Mouse (Mus musculus) heart, adult 8-10 months (tissue): ENCODE measurements around the gene Magi2. TPM values are rescaled to one million over a fixed set of nuclear protein-coding genes. Genes with fewer than 3 reads are reported as not detected.

ENCODE experiments used
- DNase-seq: peaks from one replicate; pipeline ENCODE4 v3.0.0; 2022; ENCODE audit warnings: low spot score
- total RNA-seq, 4 experiments: library from RNA; stranded (reverse); gene quantifications; 2 replicates each; pipeline ENCODE4 v1.2.4; 2022

Magi2 gene
- total RNA-seq, 4 experiments from 2014 or later: 9.1 to 11.6 (median 9.6) TPM

DNA sequence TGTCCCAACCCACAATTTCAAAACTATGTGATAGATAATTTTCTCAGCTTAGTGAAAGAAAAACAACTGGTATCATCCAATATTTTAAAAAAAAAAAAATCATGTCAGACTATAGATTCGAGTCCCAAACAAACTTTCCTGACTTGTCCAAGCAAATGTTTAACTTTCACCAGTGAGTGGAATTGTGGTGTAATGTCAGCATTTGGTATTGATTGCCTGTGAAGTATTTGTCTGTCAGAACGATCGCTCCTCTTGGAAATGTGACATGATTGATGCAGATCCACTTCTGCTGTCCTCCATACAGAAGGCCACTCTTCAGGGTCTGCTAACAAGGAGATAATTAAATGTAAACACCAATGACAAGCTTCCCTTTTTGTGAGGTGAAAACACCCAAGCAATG is 1362.9 kb downstream of the Magi2 start:
- DNase-seq: no peak

DNA sequence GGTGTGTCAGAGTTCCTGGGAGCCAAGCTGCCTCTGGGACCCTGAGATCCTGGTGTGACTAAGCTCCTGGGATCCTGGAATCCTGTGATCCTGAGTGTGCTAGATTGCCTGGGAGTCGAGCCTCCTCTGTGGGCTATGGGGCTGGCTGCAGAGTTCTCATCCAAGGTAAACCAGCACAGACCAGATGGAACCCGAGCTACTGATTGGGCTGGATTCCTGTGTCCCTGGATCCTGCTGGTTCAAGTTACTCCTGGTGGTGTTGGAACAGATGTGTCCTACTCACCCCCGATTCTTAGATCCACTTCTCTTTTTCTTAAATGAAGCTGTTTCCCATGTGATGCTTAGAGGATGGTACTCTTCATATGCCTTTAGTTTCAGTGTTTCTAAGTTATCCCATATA is 1371.4 kb downstream of the Magi2 start:
- no peak for DNase-seq

DNA sequence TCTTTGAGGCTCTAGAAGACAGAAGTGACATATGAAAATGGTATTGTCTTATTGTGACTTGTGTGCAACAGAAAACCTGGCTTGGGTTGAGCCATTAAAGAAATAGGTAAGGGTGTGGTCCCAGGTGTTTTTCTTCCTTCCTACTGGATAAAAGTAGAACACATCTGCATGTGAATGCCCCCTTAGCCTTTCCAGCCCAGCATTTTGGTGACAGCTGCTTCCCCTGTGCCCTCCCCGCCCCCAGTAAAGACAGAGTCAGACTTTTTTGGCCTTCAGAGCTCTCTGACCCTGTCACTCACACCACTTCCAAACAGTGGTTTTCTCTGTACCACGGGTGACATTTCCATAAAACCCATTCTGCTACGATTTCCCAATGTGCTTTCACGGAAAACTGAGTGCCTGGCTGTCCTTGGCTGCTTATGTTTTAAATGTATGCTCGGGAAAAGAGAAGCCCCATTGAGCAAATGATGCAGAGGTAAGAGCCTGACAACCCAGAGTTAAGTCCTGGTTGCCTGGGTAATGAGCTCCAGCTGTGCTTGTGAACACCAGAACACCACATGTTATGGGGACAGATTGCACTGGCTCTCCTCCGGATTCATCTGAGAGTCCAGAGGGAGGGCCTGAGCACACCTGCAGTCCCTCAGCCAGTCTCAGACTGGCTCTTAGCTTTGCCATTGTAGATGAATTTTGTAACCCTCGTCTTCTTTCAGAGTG is 1377.1 kb downstream of the Magi2 start:
- no peak for DNase-seq

DNA sequence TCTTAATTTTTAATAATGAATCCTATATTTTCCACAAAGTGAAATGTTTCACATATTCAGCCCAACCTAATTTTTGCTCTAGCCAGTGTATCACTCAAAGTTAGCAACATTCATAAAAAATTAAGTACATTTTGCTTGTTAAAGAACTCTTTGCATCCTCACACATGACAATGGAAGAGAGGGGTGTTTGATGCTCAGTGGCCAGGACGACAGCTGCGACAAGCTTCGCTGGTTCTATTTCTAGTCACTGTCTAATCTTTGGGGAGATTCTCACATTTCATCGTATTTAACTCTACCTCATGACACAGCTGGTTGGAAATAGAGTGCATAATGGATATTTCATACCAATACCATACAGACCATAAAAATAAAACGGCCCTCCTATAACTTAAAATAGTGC is 1379.7 kb downstream of the Magi2 start:
- DNase-seq: no peak

DNA sequence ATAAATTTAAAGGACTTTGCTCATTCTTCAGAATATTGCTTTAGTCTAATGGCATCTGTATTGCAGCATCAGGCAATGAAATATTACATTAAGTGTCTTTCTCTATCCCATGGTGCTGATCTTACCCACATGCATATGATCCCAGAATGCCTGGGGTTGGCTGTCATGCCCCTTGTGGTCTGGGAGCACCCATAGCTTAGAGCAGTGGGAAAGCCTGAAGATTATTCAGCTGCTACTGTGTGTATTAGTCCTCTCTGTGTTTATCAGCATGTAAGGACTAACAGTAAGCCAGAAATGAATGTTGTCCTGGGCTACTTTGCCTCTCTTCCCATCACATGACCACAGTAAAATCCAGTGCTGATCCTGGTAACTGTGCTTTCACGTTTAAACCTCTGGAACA is 1380.7 kb downstream of the Magi2 start:
- no peak for DNase-seq

DNA sequence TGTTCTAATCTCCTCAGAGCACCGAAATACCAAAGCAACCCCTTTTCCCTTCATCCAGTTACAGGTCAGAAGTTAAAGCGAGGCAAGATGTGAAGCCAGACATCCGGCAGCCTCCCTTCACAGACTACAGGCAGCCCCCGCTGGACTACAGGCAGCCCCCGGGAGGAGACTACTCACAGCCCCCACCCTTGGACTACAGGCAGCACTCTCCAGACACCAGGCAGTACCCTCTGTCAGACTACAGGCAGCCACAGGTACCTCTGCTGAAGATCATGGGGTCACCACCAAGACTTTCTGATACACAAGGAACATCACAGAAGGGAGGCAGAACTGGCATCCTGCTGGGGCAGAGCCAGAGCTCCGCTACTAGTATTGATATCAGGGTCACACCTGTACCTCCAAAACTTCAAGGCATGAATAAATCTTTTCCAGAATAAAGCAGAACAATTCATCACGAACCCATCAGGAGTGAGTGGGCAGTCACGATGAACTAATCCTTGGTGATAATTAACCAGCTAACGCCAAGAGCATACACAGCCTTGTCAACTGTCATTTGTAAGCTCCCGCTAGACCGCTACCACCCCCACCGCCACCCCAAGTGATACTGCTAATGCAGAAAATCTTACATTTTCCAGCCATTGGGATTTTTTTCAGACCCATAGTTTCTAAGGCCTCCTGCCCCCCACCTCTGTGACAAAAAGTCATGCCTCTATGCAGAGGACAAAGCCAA is 1382.5 kb downstream of the Magi2 start:
- no peak for DNase-seq

DNA sequence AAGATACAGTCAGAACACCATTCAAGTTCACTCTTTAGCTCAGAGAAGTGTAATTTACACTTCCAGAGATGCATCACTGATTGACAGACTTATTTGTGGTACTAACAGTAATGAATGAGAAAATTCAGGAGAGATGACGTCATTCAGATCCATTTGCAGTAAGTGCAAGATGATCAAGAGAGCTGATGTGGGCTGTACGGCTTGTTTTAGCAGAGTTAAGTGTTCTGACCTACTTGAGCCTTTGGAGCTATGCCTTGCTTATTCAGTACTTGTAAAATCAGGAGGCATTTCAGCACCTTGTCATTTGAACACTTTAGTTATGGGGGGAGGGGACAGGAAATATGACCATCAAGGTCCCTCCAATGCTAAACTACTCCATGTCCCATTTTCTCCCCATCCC is 1383.8 kb downstream of the Magi2 start:
- DNase-seq: no peak

DNA sequence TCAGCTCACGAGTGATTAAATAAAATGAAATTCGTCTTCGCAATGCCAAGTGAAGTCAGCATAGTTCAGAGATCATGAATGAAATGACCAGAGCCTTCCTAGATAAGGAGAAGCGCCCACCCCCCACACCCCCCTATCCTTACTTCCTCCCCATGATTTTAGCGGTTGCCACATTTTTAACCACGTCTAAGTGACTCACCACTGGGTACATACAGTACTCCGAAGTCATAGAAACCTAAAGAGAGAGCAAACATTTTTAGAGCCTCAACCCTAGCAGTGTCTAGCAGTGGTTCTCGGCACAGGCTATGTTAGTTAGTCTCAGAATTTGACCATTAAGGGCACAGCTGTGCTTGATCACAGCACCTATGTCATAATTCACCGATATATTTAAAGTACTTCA is 1385.8 kb downstream of the Magi2 start:
- DNase-seq: no peak

DNA sequence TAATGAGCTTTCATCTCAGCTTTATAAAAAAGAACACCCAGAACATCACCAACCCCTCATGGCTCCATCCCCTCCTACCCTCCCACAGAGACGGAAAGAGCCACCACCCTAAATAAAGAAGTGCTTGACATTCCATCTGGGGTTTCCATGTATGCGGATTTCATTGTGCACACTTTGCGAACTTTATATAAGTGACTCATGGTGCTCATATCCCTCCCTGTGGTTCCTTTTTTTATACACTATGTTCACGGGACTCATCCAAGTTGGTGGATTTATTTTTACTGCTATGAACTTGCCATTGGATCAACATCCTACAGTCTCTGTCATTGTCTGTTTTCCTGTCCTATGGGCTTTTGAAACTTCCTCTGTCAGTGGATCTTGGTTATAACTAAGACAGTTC is 1388.1 kb downstream of the Magi2 start:
- no peak for DNase-seq

DNA sequence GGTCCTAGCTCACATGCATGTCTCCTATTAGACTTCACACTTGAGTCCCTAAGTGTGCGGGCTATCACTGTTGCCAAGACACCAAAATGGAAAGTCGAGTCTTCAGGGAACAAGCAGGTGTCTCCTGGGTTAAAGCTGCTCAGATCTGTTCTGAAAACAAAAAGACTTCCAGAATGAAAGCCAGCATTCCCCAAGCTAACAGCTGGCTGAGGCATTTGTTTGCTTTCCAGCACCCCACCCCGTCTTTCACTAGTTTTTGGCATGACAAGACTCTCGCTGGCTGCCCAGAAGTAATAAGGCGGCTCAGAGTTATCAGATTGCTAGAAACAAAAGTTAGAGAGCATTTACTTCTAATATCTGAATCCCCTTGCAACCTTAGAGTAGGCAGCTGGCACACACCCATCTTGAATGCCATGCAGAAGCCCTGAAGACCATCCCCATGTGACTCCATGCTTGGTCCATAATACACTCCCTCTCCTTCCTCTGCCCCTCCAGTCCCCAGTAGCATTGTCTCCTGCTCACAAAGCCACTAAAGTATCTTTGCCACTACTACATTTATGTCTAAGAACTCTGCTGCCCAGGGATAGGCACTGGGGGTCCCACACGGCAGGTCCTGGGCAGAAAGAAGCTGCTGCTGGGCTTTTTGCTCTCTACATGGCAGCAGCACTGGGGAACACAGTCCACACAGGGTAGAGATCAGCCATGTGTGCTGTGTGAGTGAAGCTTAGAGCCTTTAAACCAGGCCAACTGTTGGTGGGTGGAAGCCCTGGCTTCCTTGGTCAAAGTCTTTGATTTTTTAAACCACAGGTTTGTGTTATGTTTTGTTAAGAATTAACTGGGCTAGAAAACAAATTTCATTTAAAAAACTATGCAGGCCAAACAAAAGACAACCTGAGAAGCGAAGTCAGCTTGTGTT is 1394.0 kb downstream of the Magi2 start:
- no peak for DNase-seq

DNA sequence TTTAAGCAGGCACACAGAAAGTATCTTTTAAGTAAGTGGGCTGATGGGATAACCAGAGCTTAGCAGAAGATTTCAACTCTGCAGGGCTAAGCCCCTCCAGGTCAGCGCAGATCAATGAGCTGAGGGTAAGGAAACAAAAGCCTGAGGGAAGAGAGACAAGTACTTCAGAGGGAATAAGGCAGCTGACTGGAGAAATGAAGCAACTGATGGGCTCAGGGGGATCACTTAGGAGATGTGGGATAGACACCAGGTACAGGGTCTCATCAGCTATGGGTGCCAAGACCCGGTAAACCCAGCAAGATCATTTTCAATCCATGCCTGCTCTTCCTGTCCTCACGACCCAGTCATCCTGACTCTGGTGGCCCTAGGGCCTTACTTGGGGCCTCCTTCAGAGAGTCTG is 1395.6 kb downstream of the Magi2 start:
- DNase-seq: no peak

DNA sequence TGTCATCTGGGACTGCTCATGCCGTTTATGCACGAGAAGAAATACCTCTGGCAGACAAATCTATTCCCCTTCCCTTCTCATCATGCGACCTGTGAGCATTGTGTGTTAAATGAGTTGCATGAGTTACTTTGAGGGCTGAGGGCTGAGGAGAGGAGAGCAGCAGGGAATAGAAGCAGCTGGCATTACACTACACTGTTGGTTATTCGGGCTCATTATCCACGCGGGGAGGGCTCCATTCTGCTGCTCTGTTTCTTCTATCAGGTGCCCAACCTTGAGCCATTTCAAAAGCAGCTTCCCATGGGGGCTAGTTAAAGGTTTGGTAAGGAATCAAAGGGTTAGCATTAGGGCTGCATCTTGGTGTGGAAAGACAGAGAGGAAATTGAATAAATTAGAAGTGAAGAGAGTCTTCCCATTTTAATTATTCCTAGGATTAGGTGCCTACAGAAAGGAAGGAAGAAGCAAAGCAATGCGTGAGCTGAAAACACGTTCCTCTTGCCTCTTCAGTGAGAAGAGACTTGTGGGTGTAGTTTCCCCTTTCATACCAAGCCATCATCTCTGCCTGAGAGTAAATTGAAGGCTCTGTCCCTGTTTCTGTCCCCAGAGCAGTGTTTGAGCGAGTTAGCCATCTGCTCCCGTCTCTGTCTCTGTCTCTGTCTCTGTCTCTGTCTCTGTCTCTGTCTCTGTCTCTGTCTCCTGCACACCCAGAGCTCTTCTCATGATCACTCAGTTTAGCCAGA is 1396.2 kb downstream of the Magi2 start:
- no peak for DNase-seq

DNA sequence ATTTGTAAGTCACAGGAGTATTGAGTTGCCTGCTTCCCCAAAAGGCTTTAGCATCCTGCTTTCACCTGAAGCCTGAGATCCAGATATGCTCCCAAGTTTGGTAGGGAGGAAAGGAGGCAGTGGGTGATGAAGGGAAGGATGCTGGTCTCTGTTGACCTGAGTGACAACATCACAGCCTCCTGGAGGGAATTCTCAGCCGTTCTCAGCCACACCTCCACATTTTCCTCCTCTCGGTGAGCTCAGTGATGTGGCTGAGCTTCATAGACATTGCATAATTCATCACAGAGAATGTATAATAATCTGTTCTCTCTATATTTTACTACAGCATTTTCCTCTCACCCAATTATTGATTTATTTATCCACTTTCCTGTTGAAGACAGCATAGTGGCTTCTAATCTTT is 1398.3 kb downstream of the Magi2 start:
- DNase-seq: no peak

DNA sequence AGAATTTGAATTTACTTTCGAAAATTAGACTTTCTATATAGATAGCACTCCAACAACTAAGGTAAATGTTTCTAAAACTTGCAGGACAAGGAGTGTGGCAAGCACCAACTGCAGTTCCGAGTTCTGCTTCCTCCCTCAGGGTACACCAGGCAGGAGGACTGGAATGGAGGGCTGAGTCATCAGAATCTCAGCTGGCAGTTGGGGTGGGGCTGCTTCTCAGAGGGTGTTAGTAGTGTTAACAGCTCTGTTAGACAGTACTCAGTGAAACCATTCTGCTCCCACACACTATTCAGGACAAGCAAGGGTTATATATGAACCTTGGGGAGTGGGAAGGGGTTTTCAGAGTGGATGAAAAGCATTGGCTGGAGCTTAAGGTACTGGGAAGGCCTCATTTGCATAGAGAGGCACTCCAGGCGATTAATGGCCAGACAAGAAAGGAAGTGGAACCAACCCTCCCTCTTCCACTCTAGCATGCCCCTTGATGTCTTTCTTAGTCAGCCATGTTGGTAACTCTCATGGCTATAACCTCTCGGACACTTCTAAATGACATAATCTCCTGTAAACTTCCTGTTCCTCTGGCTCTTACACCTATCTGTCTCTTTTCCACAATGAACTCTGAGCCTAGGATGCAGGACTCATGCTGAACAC is 1402.2 kb downstream of the Magi2 start:
- no peak for DNase-seq

DNA sequence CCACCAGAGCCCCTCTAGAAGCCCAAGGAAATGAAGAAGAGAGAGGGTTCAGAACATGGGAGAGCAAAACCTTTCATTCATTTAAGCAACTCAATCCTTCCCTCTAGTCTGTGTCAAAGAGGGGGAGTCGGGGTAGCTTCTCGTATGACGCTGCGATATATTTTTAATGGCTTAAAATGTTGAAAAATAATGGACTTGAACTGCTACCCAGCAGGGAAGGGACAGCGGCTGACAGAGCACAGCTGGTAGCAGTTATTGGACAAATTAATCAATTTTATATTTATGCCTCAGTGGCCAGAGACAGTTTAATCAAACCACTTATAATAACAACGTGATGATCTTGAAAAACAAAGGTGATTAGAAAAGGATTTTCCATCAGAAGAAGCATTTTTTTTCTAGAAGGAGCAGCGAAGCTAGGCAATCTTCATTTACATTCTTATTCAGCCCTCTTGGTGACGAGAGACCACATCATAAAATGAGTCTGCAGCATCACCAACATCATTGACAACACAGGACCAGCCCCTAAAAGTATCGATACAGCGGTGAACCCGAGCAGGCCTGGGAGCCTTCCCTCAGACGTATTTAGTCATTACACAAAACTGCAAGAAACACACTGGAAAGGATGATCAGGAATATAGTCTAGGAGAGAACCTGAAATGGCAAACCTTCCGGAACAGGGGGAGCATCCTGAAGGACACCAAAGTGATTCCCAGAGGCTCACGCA is 1407.4 kb downstream of the Magi2 start:
- no peak for DNase-seq

DNA sequence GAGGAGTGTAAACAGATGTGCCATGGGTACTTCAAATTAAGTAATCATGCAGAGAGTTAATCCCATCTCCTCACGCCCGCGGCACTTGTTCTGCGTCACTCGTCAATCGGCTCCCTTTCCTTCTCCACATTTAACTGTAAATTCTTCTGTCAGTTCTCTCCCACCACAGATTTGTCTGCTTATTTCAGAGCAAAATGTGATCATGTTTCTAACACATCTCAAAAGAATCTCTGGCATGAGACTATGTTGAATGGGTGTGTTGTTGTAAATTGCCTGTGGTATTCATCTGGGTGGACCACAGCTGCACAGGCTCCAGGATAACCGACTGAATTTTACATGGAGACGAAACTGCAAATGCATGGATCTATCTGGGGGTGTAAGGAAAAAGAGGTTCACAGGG is 1408.0 kb downstream of the Magi2 start:
- DNase-seq: no peak

DNA sequence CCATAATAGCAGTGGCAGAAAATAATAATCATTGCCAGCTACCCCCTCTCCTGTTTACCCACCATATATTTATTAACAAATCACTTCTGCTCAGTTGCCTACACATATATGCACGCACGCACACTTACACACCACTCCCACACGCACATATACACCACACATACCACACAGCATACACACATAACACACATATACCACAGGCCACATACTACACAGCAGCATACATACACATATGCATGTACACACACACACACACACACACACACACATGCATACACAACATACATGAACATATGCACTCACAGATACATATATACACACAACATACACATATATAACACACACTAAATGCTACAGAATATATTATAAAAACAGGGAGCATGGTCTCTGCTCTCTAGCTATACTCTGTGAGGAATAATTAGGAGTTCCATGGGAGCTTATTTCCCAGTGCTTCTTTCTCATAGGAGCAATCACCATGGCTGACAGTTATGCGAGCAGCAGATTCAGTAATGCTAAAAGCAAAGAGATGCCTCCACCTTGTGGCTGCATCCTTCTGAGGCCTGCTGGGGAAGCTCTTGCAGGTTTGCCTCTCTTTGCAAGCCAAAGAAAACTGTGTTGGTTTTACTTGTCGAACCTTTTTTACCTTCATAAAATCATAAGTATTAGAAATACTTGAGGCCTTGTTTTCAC is 1410.6 kb downstream of the Magi2 start:
- no peak for DNase-seq

DNA sequence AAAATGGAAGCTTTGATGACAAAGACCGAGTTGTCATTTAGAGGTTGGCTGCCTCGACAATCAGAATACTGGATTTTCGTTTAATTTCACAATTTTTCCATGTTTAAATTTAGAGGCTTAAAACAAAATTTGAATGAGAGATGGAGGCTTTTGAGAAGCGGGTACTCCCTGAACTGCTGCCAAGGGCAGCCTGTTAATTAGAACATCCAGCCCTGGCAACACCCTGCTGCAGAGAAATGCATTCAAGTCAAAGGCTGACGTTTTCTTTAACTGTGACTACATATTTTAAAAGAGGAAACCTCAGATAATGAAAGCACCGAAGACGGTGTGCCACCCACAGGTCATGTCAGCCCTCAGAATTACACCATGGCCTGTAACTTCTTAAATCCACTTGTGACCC is 1415.4 kb downstream of the Magi2 start:
- DNase-seq: no peak

DNA sequence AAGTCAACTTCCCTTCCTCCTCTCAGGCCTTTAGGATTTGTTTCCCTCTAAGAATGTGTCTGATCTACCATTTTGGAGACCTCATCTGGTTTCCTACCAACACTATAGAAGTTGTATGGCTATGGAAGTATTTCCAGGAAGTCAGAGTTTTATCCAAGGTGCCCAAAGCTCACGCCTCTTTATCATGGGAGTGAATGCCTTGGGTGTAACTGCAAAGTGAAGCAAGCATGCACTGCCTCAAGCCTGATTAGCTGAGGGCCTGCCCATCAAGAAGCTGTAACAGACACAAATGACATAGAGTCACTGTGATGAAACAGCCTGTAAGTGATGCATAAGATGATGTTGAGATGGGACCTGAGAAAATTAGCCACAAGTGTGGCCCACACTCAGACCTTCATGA is 1416.9 kb downstream of the Magi2 start:
- no peak for DNase-seq

DNA sequence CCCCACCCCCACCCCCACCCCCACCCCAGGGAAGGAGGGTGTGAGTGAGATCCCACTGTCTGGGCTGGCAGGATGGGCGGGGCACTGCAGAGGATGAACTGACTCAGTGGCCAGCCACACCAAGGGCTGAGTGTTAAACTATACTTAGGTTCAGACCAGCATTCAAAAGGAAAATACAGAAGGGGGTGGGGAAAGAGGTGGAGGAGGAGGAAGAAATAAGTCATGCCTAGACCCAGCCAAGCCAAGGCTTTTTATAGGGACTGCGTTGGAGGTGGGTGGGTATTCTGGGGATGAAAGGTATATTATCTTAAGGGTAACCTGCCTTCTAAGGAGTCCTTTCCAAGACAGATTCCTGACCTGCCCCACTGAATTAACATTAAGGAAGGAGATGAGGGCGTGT is 1420.1 kb downstream of the Magi2 start:
- no peak for DNase-seq
